Mouse (Mus musculus) heart, adult 8-10 months (tissue): ENCODE measurements around the gene Tas1r2. TPM values are rescaled to one million over a fixed set of nuclear protein-coding genes. Genes with fewer than 3 reads are reported as not detected.

Experiments
- DNase-seq: peaks from one replicate; pipeline ENCODE4 v3.0.0; 2022; ENCODE audit warnings: low spot score
- total RNA-seq, 4 experiments: library from RNA; stranded (reverse); gene quantifications; 2 replicates each; pipeline ENCODE4 v1.2.4; 2022

Tas1r2 gene
- not detected for total RNA-seq

GRCm38 (mm10) chr4:139653238-139653637 lies at the start of gene Tas1r2:
Tas1r2 (plus strand) TSS chr4:139653538.
- no peak for DNase-seq

- no peak for DNase-seq
Measured at GRCm38 (mm10) chr4:139605216-139605615, 48.1 kb upstream of the Tas1r2 start.

DNA sequence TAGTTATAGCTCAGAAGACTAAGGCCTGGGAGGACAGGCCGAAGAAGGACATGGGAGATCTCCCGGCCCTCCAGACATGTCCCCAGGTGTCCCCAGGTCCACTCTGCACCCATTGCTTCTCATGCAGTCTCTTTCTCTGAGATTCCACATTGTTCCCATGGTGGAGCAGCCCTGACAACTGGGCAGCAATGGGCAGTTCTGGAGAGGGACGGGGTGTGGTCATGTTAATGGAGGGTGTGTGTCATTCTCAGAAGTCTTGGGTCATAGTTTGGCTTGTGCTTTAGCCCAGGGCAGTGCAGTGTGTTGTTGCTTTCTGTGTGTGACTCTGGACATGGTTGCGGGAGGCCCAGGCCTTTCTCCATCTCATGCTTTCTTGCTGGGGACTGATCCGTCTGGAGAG lies 46.6 kb upstream of the Tas1r2 start:
- DNase-seq: no peak

GRCm38 (mm10) chr4:139608975-139609374 lies 44.4 kb upstream of the Tas1r2 start:
- no peak for DNase-seq

DNA sequence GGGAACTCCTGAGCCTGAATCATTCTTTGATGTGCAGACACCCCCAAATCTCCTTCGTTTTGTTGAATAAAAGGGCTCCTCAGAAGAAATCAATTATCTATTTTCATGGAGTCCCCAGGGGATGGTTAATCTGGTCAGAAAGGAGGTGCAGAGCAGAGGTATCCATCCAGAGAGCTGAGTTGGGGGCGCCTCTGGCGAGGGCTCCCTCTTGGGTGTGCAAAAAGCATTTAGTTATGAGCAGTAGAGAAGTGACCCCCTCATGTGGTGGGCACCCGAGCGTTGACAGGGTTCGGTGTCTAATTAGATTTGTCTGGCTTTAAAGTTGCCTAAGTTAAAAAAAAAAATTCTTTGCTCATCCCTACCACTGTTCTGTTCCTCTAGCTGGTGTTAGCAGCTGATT lies 42.4 kb upstream of the Tas1r2 start:
- DNase-seq: no peak

- DNase-seq: peak; percentile 88
Measured at GRCm38 (mm10) chr4:139611542-139611953, 41.8 kb upstream of the Tas1r2 start.

- no peak for DNase-seq
Measured at GRCm38 (mm10) chr4:139614524-139615260, 38.6 kb upstream of the Tas1r2 start.

DNA sequence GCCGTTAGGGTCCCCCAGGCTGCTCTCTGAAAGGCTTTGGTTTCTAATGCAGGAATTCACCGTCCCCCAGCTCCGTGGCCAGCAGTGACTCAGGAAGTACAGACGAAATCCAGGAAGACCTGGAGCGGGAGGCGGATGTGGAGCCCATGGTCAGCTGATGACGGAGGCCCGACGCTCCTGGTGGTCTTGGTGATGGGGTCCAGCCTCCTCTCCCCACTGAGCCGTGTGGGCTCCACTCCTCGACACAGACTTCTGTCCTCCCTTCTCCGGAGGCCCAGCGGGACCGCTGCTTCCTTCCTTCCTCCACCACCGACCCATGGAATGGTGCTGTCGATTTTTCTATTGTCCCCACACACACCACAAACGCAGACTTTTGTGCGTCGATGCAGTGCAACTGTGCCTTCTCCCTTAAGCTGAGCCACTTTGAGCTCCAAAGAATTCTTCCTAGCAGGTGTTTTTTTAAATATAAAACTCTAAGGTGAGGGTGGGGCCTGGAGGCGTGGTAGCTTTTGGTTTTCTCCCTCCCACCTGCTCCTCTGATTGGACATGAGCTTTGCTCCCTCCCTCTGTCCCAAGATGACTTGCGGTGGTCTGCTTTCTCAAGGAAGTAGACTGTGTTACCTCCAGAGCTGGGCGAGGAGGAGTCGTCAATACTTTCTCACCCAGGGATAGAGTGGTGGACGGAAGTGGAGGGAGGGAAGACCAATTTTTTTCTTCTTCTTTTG lies 36.9 kb upstream of the Tas1r2 start:
- peak; percentile 69 for DNase-seq

GRCm38 (mm10) chr4:139617001-139617364 lies 36.4 kb upstream of the Tas1r2 start:
- DNase-seq: no peak

DNA sequence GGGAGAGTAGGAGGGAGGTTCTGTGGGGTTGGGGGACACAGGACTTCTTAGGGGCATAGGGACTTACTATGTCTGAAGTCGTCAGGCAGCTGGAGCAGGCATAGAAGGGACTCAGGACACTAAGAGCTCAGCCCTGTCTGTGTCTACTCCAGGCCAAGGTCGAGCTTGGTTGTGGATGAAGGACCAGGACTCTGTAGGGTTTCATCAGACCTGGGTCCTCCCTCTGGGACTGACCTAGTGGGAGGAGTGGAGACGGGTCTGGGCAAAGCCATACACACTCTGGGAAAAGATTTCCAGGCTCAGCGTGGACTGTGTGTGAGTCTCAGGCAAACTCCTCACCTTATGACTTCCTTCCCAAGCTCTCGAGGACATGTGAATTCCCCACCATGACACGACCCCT lies 33.6 kb upstream of the Tas1r2 start:
- DNase-seq: no peak

DNA sequence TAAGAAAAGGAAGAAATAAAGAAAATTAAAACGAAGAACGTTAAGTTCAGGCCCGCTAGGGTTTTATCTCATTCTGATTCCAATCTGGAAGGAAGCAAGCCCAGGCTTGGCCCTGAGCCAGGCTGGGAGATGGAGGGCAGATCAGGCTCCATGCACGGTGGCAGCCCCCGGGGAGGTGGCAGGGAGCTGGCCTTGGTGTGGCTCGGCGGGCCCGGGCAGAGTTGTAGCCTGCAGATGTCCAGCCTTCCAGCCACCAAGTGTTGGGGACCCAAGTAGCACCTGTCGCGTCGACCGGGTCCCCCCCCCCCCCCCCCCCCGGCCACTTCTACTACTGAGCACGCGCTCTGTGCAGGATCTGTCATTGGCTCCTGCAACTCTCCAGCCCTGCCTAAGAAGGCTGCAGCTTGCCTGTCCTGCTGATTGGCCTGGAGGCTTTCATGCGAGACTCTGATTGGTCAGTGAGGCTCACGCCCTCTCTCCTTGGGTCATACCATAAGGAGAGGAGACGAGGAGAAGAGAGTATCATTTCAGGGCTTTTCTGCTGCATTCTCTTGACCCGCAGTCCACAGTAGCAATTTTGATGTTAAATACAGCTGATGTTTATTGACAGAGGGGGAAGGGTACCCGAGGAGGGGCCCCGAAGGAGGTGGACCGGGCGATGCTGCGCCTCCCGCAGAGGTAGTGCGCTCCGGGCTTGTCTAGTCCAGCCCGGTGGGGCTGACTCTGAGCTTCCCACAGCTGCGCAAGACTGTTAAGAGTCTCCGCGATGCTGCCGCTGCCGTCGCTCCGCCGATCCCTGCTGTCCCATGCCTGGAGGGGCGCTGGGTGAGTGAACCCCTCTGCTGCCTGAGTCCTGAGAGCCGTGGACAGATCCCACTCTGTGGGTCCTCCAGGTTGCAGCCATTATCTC lies 30.7 kb upstream of the Tas1r2 start, which contains the start of gene Aldh4a1:
Gene Aldh4a1, plus strand, starts transcription at position 494 of the 910 bp plus-strand sequence.
- peak; percentile 93 for DNase-seq

DNA sequence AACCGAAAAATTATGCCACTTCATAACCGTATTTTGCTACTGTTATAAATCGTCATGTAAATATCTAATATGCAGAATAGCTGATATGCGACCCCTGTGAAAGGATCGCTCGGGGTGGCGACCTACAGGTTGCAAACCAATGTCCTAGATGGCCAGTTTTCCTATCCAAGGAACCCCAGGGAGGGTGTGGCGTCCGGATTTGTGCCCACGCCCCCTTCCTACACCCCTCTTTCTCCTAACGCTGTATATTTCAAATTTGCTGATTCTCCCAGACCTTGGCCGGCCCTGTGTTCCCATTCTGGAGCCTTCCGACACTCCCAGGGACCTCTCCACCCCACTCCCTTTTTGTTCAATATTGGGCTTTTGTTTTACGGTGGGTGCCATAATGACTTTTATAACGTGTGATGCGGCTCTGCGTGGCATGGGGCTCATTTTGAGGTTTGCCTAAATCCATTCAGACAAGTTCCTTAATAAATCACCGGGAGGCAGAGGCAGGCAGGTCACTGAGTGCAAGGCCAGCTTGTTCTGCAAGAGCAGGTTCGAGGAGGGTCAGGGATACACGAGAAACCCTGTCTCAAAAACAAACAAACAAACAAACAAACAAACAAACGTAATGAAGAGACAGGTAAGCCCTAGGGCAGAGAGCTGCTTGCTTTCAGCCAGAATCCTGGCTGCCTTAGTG lies 29.8 kb upstream of the Tas1r2 start:
- no peak for DNase-seq

DNA sequence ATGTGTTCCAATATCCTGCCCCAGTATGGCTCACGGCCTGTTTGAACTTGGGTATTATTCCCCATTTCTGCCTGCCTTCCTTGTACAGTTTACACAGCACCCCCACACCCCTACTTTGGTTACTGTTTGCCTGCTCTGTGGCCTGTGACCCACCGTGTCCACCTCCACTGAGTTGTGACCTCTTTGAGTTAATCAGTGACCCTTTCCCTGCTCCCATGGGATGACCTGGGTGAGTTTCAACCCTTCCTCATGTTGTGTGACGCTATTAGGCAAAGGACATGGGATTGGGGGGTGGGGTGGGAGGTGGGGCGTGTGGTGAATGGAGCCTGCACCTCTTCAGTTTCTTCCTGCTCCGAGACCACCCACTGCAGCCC lies 29.2 kb upstream of the Tas1r2 start:
- DNase-seq: no peak

DNA sequence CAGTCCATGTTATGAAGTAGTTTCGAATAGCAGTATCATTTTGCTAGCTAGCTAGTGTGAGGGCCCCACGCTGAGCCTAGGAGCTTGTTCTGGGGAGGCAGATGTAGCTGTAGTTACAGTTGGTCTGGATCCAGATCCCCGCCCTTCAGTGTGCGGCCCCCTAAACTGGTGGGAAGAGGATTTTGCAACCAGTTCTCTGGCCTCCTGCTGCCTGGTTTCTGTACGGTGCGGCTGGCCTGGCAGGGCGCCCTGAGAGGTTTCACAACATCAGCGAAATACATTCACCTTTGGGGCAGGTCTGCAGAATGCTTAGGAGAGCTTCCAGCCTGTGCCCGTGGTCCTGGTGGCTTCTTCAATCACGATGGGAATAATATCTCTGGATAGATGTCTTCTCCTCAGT lies 28.6 kb upstream of the Tas1r2 start:
- no peak for DNase-seq

GRCm38 (mm10) chr4:139627361-139627760 lies 26.0 kb upstream of the Tas1r2 start:
- DNase-seq: no peak

- DNase-seq: no peak
Measured at GRCm38 (mm10) chr4:139630171-139630570, 23.2 kb upstream of the Tas1r2 start.

DNA sequence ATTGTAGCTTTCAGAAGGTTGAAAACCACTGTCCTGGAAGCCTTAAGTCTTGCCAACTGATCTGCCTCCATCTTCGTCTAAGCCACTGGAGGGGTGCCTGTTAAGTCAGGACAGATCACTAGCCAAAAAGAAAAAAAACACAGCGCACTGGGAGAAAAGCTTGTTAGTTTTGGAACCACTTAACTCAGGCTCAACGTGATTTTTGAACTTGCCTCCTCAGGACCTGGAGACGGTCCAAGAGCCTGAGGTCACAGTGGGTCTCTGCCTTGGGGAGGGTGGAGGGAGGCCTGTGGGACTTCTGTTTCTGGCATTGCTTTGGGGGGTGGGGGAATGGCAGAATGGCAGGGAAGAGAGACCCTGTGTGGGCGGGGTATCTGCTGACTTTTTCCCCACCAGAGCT lies 22.2 kb upstream of the Tas1r2 start:
- DNase-seq: no peak

GRCm38 (mm10) chr4:139631569-139632253 lies 21.6 kb upstream of the Tas1r2 start:
- DNase-seq: no peak

- DNase-seq: no peak
Measured at GRCm38 (mm10) chr4:139632254-139632580, 21.1 kb upstream of the Tas1r2 start.

DNA sequence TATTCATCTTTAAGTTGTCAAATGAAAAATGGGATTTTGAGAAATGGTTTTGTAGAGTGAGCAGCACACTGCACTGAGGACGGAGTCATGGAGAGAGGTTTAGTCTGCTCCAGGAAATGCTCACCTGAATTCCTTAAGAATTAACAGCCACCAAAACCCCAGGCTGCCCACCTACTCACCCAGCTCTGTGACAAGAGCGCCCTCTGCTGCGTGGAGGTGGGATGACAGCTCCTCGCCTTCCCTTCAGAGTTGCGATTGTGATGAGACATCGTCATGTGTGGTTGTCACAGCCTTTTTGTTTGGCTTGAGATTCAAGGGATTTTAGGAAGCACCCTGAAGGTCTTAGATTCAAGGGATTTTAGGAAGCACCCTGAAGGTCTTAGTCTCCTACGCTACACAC lies 17.0 kb upstream of the Tas1r2 start:
- peak; percentile 68 for DNase-seq

GRCm38 (mm10) chr4:139637847-139638246 lies 15.5 kb upstream of the Tas1r2 start:
- no peak for DNase-seq
